Mouse (Mus musculus) stomach, embryonic 16.5 days (tissue): Measurements from ENCODE around the gene Borcs5. TPM values are rescaled to one million over a fixed set of nuclear protein-coding genes. Genes with fewer than 3 reads are reported as not detected.

Experiments used
- ATAC-seq: fragments of 200-750 bp; cut with Nextera tagmentation; 2 replicates; pipeline ENCODE4 v1.8.0; 2017; ENCODE audit warnings: moderate number of reproducible peaks, moderate TSS enrichment; ENCODE audit not compliant: insufficient read depth, low FRiP score
- H3K27ac ChIP-seq: fragments of 300-500 bp; sonication (generic); 2 replicates; pipeline ENCODE4 v1.5.1; 2014; ENCODE audit warnings: low read length
- H3K27me3 ChIP-seq: fragments of 300-500 bp; sonication (generic); 2 replicates; pipeline ENCODE4 v1.6.1; 2014; ENCODE audit warnings: low read length, control low read depth, mixed read lengths; ENCODE audit not compliant: control insufficient read depth, insufficient read depth
- H3K36me3 ChIP-seq: fragments of 300-500 bp; sonication (generic); 2 replicates; pipeline ENCODE4 v1.6.1; 2014; ENCODE audit warnings: low read length; ENCODE audit not compliant: control insufficient read depth, insufficient read depth
- H3K4me1 ChIP-seq: fragments of 300-500 bp; sonication (generic); 2 replicates; pipeline ENCODE4 v1.6.1; 2014; ENCODE audit warnings: low read length, control low read depth, mixed read lengths; ENCODE audit not compliant: control insufficient read depth, insufficient read depth
- H3K4me2 ChIP-seq: fragments of 300-500 bp; sonication (generic); 2 replicates; pipeline ENCODE4 v1.6.1; 2014; ENCODE audit warnings: low read depth, low read length, mixed read lengths
- H3K4me3 ChIP-seq: fragments of 300-500 bp; sonication (generic); replicated peaks from 2 replicates; pipeline ENCODE4 v1.5.1; 2014; ENCODE audit warnings: mild to moderate bottlenecking, low read length
- H3K9ac ChIP-seq: fragments of 300-500 bp; sonication (generic); 2 replicates; pipeline ENCODE4 v1.6.1; 2014; ENCODE audit warnings: low read length
- H3K9me3 ChIP-seq: fragments of 300-500 bp; sonication (generic); replicated peaks from 2 replicates; pipeline ENCODE4 v1.6.1; 2016; ENCODE audit warnings: low read length, control low read depth; ENCODE audit not compliant: control insufficient read depth
- WGBS: fragments of 180-500 bp; shearing (Covaris S2); extraction: QIAGEN DNeasy Blood & Tissue Kit; methylation state at CpG from one replicate; pipeline ENCODE4 v1.1.7; 2014; 5-methylcytosine and 5-hydroxymethylcytosine counted together
- polyA plus RNA-seq: library from polyadenylated mRNA; unstranded; fragments of >200 nt; fragmentation: Nextera tagmentation; extraction: Ambion mirVana; gene quantifications from 2 replicates; pipeline ENCODE4 v1.2.1, GENCODE M21; 2015

Gene Borcs5
- polyA plus RNA-seq, 1 experiment from 2014 or later = 17.7 TPM

DNA sequence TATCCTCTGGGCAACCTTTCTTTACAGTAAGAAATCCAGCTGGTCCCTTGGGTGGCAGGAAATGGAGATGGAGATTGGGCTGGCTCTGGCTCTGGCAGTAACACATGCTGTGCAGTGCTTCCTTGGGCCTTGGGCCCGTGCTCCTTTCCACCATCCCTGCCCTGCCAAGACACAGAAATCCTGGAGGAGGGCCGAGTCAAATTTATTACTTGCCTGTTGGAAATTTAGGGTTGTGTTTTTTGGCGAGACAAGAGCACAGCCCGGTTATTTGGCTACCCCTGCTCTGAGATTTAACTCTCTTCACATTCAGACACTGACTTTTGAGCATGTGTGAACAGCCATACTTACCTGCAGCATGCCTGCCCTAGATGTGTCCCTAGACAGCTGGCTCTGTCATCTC lies 56.8 kb downstream of the Borcs5 start:
- Histone ChIP-seq H3K9me3 (no peaks in the 10 kb centered on the region), H3K4me3 (no peak overlapping the region), H3K36me3 (no peaks in the 10 kb centered on the region), H3K27me3 (no peaks in the 10 kb centered on the region), H3K27ac (no peak overlapping the region), H3K4me1 (0 out of 2 replicates have a peak, but pooled peaks cover 5% of the 10 kb centered on the region), H3K4me2 (no peak overlapping the region), H3K9ac (no peak overlapping the region; the same call in 1 of the 2 replicates)
- 56% methylated on average over 4 of the region's 4 CpGs for WGBS
- no peak for ATAC-seq

- H3K27me3 ChIP-seq = no peaks in the 10 kb centered on the region
- no peaks in the 10 kb centered on the region for H3K9me3 ChIP-seq
- H3K36me3 ChIP-seq = no peaks in the 10 kb centered on the region
- no peak overlapping the region for H3K9ac ChIP-seq
- no peak for ATAC-seq
- no peak overlapping the region for H3K27ac ChIP-seq
- no peak overlapping the region for H3K4me2 ChIP-seq
- 70% methylated on average over 2 of the region's 2 CpGs for WGBS
- 0 out of 2 replicates have a peak, but pooled peaks cover 7% of the 10 kb centered on the region for H3K4me1 ChIP-seq
- H3K4me3 ChIP-seq = no peak overlapping the region
These were observed 57.2 kb downstream of the Borcs5 start for GRCm38 (mm10) chr6:134696554-134696953.

- H3K4me1 ChIP-seq = 0 out of 2 replicates have a peak, but pooled peaks cover 7% of the 10 kb centered on the region
- 89% methylated on average over 5 of the region's 5 CpGs for WGBS
- no peak for ATAC-seq
These were observed 58.9 kb downstream of the Borcs5 start for GRCm38 (mm10) chr6:134698243-134698642.

DNA sequence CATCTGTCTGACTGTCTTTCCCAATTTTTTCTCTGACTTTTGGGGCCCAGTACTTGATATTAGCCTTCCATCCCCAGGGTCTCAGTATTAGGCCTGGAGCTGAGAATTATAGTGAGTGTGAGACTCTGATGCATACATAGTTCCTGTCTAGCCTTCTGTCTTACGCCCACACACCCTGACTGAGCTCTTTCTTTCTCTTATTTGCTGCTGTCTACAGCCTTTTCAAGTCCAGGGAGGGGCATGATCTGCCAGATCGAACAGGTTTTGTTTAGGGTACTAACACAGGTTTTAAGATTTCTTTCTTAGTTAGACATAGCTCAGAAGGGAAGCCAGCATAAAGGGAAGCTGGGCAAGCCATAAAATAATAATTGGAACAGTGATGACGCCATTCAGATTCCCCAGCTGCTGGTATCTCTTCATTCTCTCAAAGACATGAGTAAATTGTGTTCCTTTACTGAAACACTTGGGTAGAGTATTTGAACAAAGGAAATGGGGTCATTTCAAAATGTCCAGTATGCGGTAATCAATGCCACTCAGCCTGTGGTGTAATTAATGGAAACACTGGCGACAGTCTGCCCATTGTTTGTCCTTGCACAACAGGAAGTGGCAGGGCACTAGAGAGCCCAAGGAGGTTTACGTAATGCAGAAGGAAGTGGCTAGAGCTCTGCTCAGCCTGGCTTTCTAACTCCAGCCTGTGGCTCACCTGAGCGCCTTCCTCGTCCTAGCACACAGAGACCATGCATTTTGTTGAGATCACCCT lies 61.3 kb downstream of the Borcs5 start:
- ATAC-seq = peak; percentile 90
- Histone ChIP-seq H3K4me1 (0 out of 2 replicates have a peak, but pooled peaks cover 5% of the 10 kb centered on the region), H3K27ac (peak overlapping the region; percentile 71; the same call in 1 of the 2 replicates), H3K4me2 (no peak overlapping the region), H3K4me3 (no peak overlapping the region), H3K9me3 (no peaks in the 10 kb centered on the region), H3K36me3 (no peaks in the 10 kb centered on the region), H3K9ac (no peak overlapping the region), H3K27me3 (no peaks in the 10 kb centered on the region)
- 52% methylated on average over 8 of the region's 8 CpGs for WGBS

More at GRCm38 (mm10) chr6:134698243-134698642, 58.9 kb downstream of the Borcs5 start:
- no peaks in the 10 kb centered on the region for H3K9me3 ChIP-seq
- H3K4me3 ChIP-seq = no peak overlapping the region
- H3K36me3 ChIP-seq = no peaks in the 10 kb centered on the region
- no peak overlapping the region for H3K9ac ChIP-seq
- no peaks in the 10 kb centered on the region for H3K27me3 ChIP-seq
- H3K4me2 ChIP-seq = no peak overlapping the region
- H3K27ac ChIP-seq = no peak overlapping the region

DNA sequence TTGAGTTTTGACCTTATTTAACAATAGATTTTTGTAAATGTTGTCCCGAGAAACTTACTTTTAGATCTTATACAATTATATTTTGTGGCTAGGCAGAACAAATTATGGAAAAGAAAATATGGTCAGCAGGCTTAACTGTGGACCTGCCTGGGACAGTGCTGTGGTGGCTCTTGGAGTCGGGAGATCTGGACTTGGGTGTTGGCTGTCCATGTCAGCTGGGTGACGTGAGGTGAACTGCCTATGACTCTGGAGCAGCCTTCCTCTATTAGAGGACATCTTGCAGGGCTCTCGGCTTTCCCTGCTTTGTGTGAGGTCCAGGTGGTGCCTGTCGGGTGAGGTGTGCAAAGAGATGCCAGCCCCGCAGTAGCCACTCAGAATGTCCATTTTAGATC lies 61.9 kb downstream of the Borcs5 start:
- 64% methylated on average over 6 of the region's 6 CpGs for WGBS
- no peak for ATAC-seq
- no peak overlapping the region for H3K9ac ChIP-seq
- H3K4me1 ChIP-seq = 0 out of 2 replicates have a peak, but pooled peaks cover 3% of the 10 kb centered on the region
- H3K27me3 ChIP-seq = no peaks in the 10 kb centered on the region
- no peak overlapping the region for H3K4me2 ChIP-seq
- H3K9me3 ChIP-seq = no peaks in the 10 kb centered on the region
- no peaks in the 10 kb centered on the region for H3K36me3 ChIP-seq
- H3K27ac ChIP-seq = peak overlapping the region; percentile 71
- H3K4me3 ChIP-seq = no peak overlapping the region

DNA sequence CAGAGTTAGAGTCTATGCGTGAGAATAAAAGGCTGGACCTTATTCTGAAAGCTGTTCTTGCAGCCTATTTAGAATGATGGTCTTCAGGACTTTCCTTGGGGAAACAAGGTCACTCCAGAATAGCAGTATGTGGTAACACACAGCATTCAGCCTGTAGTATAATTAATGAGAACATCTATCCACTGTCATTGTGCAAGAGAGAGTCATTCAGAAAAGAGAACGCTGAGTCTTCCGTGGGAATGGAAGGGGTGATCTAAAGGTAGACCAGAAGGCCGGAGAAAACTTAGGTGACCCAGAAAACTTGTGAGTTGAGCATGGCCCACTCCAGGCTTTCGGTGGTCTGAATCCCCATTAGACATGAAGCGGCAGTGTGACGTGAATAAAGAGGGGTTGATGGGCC lies 62.9 kb downstream of the Borcs5 start:
- Histone ChIP-seq H3K4me2 (no peak overlapping the region), H3K9ac (no peak overlapping the region), H3K9me3 (no peaks in the 10 kb centered on the region), H3K36me3 (no peaks in the 10 kb centered on the region), H3K27ac (no peak overlapping the region), H3K4me3 (no peak overlapping the region), H3K27me3 (no peaks in the 10 kb centered on the region), H3K4me1 (0 out of 2 replicates have a peak, but pooled peaks cover 3% of the 10 kb centered on the region)
- 90% methylated on average over 7 of the region's 7 CpGs for WGBS
- ATAC-seq = no peak

DNA sequence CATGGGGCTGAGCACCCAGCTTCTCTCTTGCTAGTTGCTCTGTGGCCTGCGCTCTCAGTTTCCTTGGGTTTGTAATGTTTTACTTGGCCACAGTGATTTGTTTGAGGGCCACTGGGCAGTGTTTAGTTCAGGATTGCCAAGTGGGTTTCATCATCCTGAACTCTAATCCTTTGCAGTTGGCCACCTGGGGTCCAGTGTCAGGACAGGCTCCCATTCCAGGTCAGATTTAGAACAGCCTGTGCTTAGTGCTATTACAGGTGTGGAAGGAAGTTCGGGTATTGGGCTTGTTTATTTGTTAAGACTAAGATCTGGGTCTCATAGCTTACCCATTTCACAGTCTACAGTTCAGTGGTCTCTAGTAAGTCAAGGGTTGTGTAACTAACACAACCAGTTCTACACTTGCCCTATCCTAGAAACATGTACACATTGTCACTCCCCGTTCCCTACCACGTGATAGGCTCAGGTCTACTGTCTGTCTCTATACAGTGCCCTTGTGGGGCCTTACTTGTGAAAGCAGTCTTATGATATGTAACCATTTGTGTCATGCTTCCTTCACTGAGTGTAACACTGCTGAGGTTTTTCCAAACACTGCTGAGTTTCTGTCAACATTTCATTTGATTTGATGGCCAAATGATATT lies 63.9 kb downstream of the Borcs5 start:
- Histone ChIP-seq H3K9ac (no peak overlapping the region), H3K27ac (no peak overlapping the region), H3K4me2 (no peak overlapping the region), H3K4me3 (no peak overlapping the region), H3K27me3 (no peaks in the 10 kb centered on the region), H3K36me3 (no peaks in the 10 kb centered on the region), H3K9me3 (no peaks in the 10 kb centered on the region), H3K4me1 (0 out of 2 replicates have a peak, but pooled peaks cover 3% of the 10 kb centered on the region)
- ATAC-seq = no peak
- 83% methylated on average over 4 of the region's 4 CpGs for WGBS

DNA sequence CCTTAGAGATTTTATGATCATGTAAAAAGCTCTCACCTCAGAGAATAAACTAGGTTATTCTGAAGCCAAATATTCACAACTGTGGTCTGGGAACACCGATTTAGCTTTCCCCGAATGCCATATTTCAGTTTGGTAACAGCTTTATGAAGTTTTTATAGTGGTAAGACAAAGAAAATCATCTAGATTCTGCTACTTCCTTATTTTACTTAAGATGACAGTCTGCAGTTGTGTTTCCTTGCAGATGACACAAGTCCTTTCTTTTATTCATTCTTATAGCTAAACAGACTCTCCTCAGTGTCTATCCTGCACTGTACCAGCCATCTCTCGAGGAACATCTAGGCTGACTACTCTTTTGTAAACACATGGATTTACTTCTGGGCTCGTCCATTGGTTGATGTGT lies 67.2 kb downstream of the Borcs5 start:
- Histone ChIP-seq H3K4me3 (no peak overlapping the region), H3K9me3 (no peaks in the 10 kb centered on the region), H3K4me2 (no peak overlapping the region), H3K27me3 (no peaks in the 10 kb centered on the region), H3K4me1 (no peaks in the 10 kb centered on the region), H3K9ac (no peak overlapping the region), H3K27ac (no peak overlapping the region), H3K36me3 (no peaks in the 10 kb centered on the region)
- 60% methylated on average over 4 of the region's 4 CpGs for WGBS
- no peak for ATAC-seq

GRCm38 (mm10) chr6:134710020-134710419 lies 70.7 kb downstream of the Borcs5 start:
- H3K4me2 ChIP-seq = no peak overlapping the region
- no peak overlapping the region for H3K9ac ChIP-seq
- 85% methylated on average over 15 of the region's 15 CpGs for WGBS
- no peaks in the 10 kb centered on the region for H3K36me3 ChIP-seq
- H3K9me3 ChIP-seq = no peaks in the 10 kb centered on the region
- no peak overlapping the region for H3K4me3 ChIP-seq
- no peak for ATAC-seq
- H3K4me1 ChIP-seq = no peaks in the 10 kb centered on the region
- H3K27me3 ChIP-seq = no peaks in the 10 kb centered on the region
- no peak overlapping the region for H3K27ac ChIP-seq
